Mouse (Mus musculus) left cerebral cortex, adult 18-20 months (tissue): ENCODE measurements at regions not wholly inside any gene's neighbourhood (a gene's known extent, or its start where the extent isn't known, plus 50 kb on each side); places are given as distances from the start of the nearest gene placed in this dataset.

Experiments
- DNase-seq, 2 experiments: peaks; one replicate each; pipeline ENCODE4 v3.0.0; 2021 to 2022; ENCODE audit warnings: low spot score in 2 of 2, mixed read lengths in 1 of 2

DNA sequence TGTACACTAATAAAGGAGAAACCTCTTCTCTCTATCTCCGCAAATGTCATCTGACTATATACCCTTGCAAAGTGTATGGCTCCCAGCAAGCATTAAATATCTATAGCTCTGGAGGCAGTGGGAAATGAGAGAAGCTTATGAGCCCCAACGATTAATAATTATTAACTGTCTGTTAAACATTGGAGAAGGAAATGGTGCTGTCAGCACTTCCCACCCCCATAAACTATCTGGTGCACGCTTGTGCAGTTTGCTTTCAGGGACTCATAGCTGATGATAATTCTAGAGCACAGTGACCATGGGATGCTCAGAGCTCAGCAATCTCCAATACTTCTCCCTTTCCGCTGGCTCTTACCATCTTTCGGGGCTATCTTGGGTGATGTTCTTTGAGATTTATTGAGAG lies 541.2 kb downstream of the Grxcr1 start:
- no peak for DNase-seq

- DNase-seq, result no peak
These were observed 544.2 kb downstream of the Grxcr1 start for GRCm38 (mm10) chr5:68575827-68576226.

DNA sequence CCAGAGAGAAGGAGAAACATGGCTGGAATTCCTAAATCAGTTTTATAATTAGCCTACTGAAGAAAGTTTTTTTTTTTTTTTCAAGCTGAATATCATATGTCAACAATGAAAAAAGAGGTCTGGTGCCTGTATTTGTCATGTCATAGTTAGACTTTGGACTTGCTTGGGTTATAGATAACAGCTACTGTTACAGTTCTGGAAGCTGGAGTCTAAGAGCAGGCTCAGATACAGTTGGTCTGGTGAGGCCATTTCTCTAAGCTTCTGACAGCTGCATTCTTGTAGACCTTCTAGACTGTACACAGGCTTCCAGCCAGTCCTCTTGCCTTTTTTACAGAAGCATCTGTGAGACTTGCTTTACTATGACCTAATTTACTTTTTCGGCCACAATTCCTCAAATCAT lies 546.9 kb downstream of the Grxcr1 start:
- DNase-seq, result no peak

- no peak for DNase-seq
These were observed 560.8 kb downstream of the Grxcr1 start for GRCm38 (mm10) chr5:68592423-68592822.

GRCm38 (mm10) chr5:68618451-68618850 lies 586.8 kb downstream of the Grxcr1 start:
- no peak for DNase-seq

DNA sequence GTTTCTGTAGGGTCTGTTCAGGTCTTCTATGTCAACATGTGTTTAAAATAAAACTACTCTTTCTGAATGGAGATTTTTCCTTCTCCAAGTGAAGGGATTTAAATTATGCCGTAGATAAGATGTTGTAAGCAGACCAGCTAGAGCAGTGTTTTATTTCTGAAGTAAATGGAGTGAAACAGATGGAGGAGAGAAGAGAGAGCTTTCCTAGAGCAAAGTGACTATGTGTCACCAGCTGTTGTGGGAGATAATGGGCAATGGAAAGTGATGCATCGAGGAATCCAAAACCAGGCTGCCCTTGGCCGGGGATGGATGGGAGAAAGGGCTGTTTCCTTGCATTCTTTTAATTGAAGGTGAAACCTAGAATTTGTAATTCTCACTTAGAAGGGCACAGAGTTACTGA lies 603.8 kb downstream of the Grxcr1 start:
- DNase-seq, result peak in 1 of 2 experiments; percentile 6

DNA sequence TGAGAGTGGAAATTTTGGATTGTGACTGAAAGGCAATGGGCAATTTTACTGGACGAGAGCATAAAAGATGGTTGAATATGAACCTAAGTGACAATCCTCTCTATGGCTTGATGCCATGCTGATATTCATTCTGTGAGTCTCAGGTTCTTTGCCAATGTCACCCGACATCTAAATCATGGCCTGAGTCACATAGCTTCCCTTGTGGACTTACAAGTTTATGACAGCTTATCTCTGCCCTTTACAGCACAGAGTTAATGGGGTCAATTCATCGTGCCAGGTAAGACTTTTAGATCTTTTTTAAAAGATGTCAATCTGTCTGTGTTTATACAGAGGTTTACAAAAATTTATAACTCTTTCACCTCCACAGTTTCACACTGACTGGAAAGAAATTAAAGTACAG lies 641.2 kb downstream of the Grxcr1 start:
- no peak for DNase-seq

DNA sequence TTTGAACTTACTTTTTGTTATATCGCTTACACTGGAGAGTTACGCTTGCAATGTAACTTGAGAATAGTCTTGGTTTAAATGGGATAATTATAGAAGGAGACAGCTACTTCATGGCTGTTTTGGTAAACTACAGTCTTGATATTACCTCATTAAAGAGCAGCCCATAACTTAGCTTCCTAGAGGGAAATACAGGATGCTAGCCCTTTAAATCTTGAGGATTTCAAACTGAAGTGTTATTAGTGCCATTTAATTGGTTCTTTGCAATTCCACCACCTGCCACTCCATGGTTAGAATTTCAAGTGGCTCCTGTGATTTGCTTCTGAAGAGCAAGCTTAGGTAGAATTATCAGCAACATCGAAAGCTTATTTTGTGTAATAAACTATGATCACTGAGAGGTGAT lies 640.1 kb downstream of the Kctd8 start:
- no peak for DNase-seq

DNA sequence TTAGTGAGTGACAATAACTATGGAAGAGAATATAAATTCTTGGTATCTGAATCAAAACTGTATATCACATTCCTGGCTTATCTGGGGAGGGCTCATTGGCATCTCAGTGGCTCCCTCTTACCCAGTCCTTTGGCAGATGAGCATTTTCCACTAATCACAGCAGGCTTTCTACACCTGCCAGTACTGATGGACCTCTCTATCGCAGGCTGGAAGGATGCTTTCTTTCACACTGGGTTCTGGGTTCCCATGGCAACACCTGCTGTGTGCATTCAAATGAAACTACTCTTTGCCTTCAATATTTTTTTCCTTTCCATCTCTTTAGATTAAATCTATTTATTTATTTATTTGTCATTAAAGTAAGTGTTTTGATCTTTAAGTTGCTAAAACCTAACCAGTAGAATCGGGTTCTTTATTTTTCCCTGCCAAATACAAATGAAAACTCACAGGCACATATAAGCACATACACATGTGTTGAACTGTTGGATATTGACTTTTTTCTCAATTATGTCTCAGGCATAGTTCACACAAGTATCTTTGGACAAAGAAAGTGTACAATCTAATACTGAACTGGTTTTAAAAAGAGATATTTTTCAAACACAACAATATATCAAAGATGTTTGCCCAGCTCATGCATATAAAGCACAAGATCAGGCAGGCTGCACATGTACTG lies 635.9 kb downstream of the Kctd8 start:
- no peak for DNase-seq

DNA sequence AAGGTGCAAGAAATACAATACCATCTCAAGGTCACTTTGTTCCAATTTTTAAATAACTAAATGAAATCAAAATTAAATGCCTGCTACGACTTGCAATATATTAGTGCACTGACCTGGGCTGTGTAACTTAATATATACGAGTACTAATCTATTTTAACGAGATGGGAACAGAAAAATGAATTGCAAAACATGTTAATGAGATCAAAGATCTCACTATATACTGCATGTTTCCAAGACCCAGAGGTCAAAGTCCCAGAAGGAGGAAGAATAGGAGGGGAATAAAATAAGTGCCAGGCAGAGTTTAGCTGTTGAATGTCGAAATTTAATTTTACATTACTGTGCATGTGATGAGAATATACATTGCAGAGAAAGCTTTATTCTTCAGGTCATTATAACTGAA lies 614.7 kb downstream of the Kctd8 start:
- DNase-seq, result no peak

- no peak for DNase-seq
These were observed 606.3 kb downstream of the Kctd8 start for GRCm38 (mm10) chr5:68735186-68735585.

DNA sequence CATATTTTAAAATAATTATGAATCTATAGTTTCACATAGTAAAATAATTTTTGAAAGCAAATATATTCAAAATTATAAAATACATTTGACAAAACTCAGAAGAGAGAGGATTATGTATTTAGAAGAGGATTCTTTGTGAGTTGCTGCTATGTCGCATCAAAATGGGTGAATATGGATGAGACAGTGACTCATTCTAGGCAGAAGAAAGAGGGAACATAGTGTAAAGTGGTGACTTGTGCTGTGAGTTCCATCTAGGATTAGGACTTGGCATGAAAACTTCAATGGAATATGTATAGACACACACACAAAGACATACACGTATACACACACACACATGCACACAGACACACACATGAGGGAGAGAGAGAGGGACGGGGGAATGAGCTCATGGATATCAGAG lies 591.0 kb downstream of the Kctd8 start:
- DNase-seq, result no peak

DNA sequence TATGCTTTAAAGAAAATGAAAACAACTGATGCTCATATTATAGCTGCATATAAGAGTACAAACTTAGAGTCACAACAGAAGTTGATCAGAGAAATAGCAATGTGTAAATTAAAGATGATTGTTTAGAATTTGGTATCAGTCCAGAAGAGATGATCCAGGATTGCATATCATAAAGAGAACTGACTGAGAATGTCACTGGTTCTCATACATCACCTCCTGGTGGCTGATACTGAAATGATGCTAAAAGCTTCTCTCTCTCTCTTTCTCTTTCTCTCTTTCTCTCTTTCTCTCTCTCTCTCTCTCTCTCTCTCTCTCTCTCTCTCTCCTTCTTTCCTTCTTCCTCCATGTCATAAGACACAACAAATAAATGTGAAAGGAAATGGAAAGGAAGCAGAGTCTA lies 588.5 kb downstream of the Kctd8 start:
- DNase-seq, result no peak
